Mouse (Mus musculus) olfactory bulb, adult 2 months (tissue): ENCODE measurements around the gene Nipal1.

Experiments
- CTCF ChIP-seq: fragments of 200-500 bp; IDR thresholded peaks from 2 replicates; pipeline ENCODE4 v1.5.1; 2012; ENCODE audit warnings: low read depth, mild to moderate bottlenecking, low read length, moderate library complexity; ENCODE audit not compliant: insufficient read depth
- POLR2A ChIP-seq: fragments of 200-500 bp; IDR thresholded peaks from 2 replicates; pipeline ENCODE4 v1.6.1; 2012; ENCODE audit warnings: mild to moderate bottlenecking, low read depth, low read length, moderate library complexity; ENCODE audit not compliant: insufficient read depth

- no peak for TF ChIP-seq CTCF
- no peak for TF ChIP-seq POLR2A
Observed at GRCm38 (mm10) chr5:72699500-72699818, 51.9 kb downstream of the Nipal1 start.
